Mouse (Mus musculus): ENCODE data around the gene Ccdc7a.
"Not testable (repeated sequence)": the region's sequence is repeated elsewhere in the genome, so short reads cannot be mapped to it uniquely, and the experiment has no call there.

Ccdc7a gene

DNA sequence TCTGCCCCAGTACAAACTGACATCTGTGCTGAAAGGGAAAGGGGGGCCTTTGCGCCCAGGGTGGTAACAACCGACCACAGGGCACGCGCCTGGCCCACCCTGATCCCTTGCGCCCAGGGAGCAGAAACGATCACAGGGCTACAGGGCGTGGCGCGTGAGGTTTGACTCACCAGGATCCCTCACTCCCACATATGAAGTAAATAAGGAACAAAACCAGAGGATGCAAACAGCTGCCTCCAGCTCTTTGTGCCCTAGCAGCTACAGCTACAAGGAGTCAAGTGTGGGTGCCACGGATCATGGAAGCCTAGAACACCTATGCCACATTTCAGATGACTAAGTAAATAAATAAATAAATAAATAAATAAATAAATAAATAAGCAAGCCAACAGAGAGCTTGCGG, at the start of gene Ccdc7a:
Ccdc7a (minus strand) TSS at position 101 of the 400 bp plus-strand sequence.
- not testable (repeated sequence) for DNase-seq (ENCODE audit: low spot score)

DNA sequence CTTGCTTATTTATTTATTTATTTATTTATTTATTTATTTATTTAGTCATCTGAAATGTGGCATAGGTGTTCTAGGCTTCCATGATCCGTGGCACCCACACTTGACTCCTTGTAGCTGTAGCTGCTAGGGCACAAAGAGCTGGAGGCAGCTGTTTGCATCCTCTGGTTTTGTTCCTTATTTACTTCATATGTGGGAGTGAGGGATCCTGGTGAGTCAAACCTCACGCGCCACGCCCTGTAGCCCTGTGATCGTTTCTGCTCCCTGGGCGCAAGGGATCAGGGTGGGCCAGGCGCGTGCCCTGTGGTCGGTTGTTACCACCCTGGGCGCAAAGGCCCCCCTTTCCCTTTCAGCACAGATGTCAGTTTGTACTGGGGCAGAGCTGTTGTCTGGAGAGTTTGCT, 1.5 kb upstream of the Ccdc7a start, which contains the start of gene Ccdc7b:
Ccdc7b (plus strand) TSS at position 301 of the 400 bp plus-strand sequence.
- not testable (repeated sequence) for DNase-seq (ENCODE audit: low spot score)

DNA sequence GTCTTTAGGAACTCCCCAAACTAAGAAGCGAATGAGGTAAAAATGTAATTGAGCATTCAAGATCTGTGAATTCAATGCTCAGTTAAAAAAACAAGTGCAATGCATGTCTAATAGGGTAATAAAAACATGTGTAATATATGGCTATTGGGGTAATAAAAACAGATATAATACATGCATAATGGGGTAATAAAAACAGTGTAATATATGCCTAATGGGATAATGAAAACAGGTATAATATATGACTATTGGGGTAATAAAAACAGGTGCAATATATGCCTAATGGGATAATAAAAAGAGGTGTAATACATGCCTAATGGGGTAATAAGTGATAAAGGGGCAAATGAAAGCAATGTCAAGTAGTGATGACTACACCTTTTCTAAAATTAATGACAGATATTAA, 73.9 kb downstream of the Ccdc7a start:
- DNase-seq (ENCODE audit: low spot score): no peak

DNA sequence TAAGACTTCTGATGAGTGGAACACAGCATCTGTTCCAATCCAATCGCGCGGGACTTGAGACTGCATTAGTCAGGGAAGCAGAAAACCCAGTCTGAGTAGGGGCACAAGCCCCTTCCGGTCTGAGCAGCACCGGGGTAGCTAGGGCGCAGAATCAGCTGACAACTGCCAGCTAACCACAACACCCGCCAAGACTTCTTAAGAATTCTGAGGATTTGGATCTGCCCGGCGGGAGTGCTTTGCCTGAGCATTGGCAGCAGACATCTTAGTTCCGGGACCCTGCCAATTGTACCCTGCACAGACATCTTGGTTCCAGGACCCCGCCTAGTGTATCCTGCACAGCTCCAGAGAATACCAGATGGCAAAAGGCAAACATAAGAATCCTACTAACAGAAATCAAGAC, 116.4 kb downstream of the Ccdc7a start:
- DNase-seq (ENCODE audit: low spot score): not testable (repeated sequence)

DNA sequence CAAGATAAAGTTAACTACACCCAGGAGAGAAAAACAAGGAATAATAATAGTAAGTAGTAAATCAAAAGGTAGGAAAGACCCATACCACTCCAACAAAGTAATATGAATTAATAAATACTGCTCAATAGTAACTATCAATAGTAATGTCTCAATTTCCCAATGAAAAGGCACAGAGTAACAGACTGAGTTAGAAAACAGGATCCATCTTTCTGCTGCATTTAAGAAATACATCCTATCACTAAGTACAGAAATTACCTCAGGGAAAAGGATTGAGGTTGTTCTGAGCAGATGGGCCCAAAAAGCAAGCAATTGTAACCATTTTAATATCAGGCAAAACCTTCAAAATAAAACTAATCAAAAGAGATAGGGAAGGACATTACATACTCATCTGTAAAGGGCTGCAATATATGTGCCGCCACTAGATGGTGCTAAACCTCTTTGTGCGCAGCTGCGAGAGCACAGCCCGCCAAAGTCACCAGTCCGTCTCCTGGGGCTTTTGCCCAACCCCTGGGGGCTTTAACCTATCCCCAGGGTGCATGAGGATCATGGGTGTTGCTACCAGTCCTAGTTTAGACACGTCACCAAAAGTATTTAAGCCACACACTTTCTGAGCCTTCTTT, 124.2 kb downstream of the Ccdc7a start:
- DNase-seq (ENCODE audit: low spot score): peak; percentile 2

DNA sequence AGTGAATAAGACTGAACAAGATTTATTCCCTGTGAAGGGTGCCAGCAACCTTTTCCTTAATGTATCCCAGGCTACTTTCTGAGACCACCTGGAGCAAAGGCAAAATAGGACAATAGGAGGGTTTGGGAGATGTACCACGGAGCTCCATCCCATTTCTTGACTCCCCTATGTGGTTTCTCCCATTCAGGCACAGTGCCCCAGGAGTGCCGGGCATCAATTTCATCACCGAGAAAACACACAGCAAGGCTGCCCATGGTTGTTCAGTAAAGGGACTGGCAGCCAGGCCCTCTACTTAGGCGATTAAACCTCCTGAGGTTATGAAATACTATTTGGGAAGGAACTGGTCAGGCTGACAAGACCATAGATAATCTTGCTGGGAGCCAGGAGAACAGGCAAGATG, 131.9 kb downstream of the Ccdc7a start:
- DNase-seq (ENCODE audit: low spot score): no peak

DNA sequence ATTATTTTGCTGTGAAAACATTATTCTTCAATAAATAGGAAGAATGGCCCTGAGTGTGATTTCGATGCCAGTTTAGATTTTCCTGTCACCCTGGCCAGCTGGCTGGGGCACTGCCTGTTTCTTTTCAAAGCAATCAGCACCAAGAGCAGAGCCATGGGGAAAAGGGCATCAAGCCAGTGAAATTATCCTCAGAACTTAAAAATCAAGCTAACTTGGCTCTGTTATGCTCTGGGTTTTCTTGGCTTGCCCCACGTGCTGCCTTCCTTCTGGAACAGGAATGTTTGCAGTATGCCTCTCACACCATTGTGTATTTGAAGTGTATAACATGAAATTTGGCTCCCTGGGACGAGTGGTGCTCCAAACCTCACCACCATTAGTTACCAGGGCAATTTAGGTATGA, 182.6 kb downstream of the Ccdc7a start:
- no peak for DNase-seq (ENCODE audit: low spot score)

DNA sequence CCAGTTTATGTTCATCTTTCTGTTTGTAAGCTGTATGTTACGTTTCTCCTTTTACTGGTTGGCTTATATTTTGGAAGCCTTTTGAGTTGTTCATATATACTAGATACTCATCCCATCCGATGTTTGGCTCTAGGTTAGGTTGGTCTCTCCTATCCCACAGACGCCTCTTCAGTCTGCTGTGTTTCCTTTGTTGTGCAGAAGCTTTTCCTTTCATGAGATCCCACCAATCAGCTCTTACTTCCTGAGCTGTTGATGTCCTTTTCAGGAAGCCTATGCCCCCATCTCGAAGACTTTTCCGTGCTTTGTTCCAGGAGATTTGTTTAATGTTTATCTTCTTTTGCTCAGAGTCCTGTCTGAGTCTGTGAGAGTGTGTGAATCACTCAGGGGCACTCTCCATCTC, 221.6 kb downstream of the Ccdc7a start:
- DNase-seq (ENCODE audit: low spot score): no peak

DNA sequence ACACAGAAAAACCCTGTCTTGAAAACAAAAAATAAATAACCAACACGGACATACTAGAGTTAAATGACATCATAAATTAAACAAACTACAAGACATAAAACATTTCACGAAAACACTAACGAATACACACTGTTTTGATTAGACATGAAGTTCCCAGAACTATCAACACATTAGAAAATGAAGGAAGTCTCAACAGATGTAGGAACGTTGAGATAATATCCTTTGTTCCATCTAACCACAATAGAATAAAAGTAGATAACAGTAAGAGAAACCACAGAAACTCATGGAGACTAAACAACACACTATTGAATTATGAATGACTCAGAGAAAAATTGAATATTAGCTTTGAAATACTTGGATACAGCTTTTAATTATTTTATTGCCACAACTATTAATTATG, 252.8 kb downstream of the Ccdc7a start:
- DNase-seq (ENCODE audit: low spot score): no peak

DNA sequence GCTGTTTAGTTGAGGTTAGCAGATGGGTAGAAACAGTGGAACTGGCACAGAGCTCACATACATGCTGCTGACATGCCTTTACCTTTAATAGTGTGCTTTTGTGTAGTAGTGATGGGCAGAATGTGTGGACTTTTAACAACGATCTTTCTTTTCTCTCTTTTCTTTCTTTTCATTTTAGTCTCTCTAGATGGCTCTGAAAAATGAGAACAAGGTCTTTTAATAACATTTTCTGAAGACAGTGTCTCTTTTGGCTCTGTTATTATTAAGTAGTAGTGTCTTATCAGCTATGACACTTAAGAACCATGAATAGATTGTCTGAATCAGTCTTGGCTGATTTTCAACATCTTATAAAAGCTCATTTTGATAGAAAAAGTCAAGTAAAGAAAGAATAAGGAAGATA, 266.7 kb downstream of the Ccdc7a start, which contains the start of gene Gm3952:
Gm3952 (minus strand) TSS at position 101 of the 400 bp plus-strand sequence.
- no peak for DNase-seq (ENCODE audit: low spot score)

DNA sequence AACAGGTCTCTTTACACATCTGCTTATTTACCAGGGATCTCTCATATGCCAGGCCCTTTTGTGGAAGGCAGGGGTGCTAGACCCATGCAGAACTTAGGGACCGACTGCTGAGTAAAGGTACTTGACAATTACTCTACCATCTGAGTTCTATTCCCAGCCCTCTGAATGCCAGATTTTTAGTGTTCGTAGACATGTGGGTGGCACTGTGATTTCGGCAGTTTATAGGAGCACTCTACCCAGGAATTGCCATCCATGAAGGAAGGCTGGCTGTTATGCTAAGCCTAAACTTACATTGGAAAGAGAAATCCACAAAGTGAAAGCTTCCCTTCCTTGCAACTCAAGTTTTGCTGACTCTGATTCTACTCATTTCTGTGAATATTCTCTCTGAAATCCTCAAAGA, 329.6 kb downstream of the Ccdc7a start:
- DNase-seq (ENCODE audit: low spot score): no peak

DNA sequence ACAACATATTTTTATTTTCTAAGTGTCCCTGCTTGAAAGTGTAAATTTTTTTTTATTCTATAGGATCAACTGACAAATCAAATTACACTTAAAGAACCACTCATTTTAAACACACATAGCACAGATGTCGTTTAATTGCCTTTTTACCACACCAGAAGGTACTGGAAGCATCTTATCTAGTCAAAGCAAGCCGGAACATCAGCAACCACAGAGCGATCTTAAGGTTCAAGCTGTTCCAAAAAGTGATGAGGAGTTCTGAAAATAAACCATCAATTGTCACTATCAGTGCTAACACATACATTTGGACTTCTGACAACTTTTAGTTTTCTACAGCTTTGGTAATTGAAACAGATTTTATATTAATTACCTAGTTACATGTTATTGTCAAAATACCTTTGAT, 331.2 kb downstream of the Ccdc7a start:
- DNase-seq (ENCODE audit: low spot score): no peak

DNA sequence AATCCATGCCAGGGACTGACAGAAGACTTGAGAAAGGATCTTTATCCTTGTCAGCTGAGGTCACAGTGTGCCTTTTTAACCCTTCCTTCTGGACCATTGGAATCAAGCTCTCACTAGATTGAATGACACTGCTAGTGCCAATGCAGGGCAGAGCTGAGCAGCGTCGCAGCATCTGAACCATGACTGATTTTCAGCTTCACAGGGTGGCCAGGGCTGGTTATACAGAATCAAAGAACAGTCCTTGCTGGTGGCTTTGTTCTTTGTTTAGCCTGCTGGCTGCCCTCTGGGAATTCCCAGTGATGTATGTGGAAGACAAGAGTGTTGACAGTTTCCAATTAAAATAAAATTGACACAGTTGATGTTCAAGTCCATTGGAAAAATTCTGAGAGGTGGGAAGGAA, 333.1 kb downstream of the Ccdc7a start:
- DNase-seq (ENCODE audit: low spot score): no peak

DNA sequence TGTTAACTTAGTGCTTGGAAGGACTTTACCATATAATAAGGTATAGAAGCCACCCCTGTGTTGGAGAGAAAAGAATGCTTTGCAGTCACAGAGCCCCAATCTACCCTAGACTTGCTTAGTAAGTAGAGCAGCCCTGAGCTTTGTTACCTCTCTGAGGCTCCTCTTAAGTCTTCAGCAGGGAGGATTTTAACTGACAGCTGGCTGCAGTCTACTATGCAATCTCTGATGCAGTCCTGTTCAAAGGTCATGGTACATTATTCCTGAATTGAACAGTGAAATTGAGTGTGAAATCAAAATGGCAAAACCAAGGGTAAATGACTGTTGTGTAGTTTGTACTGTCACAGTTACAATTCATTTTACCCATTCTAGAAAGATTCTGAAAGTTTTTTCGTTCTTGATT, 338.1 kb downstream of the Ccdc7a start:
- no peak for DNase-seq (ENCODE audit: low spot score)

DNA sequence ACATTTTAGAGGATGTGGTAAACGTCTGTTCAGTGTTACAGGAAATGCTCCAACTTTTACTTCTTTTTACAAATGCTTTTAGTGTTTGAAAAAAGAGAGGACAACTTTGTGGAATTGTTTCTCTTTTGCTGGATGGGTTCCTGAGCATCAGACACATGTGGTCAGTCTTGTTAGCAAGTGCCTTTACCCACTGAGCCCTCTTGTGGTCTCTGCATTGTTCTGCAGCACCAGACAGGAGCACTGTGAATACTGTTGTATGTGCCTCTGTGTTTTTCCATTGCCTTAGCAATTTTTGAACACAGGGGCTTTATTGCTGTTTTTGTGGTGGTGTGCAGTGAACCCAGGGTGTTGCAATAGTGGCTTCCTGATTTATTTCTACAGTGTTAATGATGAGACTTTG, 340.5 kb downstream of the Ccdc7a start:
- DNase-seq (ENCODE audit: low spot score): no peak

DNA sequence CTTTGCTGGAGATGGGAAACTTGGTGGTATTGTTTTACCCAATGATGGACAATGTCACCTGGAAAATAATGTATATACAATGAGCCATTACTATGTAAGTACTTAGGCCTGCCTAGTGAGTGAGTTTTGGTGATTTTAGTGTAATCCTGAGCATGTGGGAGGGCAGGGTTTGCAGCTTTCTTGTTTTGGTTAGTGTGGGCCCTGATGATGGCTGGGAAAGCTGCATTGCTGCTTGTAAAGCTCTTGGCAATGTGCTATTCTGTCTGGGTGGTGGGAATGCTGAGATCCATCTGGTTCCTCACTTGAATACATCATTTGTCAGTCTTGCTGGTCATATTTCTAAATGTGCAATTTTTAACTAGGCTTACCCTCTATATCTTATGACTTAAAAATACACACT, 349.1 kb downstream of the Ccdc7a start:
- no peak for DNase-seq (ENCODE audit: low spot score)

DNA sequence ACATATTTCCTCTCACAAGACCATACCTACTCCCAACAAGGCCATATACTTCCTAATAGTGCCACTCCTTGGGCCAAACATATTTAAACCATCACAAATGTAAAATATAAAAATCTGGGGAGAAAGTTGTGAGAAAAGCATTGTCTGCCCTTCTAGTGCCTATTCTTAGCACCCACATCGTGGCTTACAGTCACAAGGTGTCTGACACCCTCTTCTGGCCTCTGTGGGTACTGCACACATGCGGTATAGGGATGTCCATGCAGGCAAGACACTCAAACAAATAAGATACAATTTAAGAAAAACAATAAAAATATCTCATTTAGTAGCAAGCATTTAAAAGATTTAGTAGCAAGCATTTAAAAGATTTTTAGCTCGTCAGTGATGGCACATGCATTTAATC, 356.1 kb downstream of the Ccdc7a start:
- peak; percentile 68 for DNase-seq (ENCODE audit: low spot score)

DNA sequence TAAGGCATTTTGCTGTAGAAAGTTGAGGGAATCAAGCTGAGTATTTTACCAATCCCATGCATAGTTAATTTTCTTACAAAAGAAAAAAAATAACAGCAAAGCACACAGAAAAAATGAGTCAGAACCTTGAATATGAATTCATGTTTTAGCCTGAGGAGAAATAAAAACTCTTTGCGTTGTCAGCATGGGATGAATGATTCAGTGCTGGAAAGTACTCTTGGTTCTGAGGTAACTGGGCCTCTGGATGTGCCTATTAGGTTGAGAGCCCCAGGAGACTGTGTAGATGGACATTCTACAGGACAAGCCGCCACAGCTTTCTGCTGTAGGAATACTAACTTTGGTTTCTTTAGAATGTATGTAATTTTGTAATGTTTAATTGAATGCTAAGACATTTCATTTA, 360.5 kb downstream of the Ccdc7a start:
- no peak for DNase-seq (ENCODE audit: low spot score)

DNA sequence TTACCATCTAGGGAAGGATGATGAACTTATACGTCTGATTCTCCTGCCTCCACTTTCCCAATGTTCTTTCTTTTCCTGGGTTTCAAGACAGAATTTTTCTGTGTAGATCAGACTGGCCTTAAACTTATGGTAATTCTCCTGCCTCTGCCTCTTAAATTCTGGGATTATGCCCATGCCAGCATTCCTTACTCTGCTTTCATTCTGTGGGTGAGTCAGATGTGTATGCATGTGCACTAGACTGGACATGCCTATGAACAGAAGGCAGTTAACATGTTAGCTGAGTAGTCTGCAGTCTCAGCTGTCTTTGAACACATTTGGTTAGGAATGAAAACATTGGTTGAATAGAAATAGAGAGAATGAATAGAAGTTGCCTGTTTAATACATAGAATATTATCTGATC, 360.9 kb downstream of the Ccdc7a start:
- no peak for DNase-seq (ENCODE audit: low spot score)

DNA sequence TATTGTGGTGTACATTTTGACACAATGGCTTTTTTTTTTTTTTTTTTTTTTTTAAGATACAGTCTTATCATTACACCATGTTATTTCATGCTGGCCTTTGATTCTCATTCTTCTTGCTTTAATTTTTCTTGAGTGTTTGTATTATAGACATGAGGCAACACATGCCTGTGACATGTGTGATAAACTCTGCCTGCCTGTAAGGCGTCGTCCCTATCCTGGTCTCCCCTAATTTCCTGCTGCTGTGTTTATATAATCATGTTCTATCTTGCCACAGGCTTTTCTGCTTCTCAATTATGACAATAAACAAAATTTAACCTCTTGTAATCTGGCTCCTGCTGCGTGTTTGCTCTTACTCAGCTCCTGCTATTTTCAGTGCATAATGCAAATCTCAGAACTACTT, 367.4 kb downstream of the Ccdc7a start:
- DNase-seq (ENCODE audit: low spot score): no peak

DNA sequence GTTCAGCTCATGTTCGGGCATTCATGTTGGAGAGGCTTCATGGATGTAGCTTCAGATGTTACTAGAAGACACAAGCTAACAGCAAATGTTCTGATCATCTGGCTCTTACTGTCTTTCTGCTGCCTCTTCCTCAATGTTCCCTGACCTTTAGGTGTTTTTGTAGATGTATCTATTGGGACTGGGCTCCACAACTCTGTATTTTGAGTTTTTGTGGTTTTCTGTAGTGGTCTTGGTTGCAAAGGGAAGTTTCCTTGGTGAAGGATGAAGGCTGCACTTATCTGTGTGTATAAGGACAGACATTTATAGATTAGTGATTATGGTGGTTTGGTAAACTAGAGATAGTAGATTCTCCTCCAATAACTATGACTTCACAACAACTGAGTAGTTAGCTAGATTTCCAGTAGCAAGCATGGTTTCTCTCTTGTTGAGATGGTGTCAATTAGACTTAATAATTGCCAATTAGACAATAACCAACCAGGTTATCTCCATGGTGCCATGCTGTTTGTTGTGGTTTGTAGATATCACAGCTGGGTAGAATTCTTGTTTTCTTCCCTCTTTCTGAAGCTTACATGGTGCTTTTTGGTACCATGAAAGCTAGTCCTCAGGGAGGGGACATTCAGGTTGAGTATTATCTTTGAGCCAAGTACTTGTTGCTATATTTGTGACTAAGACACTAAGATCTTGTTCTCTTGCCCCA, 368.5 kb downstream of the Ccdc7a start:
- no peak for DNase-seq (ENCODE audit: low spot score)

DNA sequence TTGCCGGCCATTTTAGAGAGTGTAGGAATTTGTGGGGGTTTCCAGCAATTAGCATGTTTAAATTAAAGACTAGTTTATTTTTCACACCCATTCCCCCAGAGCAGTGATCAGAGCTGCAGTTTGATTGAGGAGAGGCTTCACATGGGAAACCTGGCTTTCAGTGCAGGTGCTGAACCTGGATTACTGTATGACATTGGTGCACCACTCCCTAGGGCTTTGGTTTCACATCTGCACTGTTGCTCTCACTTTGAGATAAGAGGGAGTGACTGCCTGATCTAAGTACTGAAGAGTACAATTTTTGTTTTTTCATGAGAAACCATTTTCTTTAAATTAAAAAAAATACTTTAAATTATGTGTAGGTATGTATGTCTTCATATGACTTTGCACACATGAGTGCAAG, 375.3 kb downstream of the Ccdc7a start:
- no peak for DNase-seq (ENCODE audit: low spot score)

DNA sequence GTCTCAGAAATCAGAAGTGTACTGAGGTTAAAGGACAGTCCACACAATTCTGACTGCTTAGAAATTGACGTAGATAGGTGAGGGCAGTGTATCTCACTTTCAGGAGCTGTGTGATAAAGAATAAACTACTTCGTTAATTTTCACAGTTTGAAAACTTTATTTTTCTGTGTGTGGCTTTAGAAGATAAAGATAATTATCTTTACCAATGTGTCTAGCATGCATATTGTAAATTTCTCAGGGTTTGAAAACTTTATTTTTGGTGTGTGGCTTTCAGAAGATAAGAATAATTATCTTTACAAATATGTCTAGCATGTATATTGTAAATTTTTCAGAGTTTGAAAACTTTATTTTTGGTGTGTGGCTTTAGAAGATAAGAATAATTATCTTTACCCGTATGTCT, 376.6 kb downstream of the Ccdc7a start:
- DNase-seq (ENCODE audit: low spot score): no peak

DNA sequence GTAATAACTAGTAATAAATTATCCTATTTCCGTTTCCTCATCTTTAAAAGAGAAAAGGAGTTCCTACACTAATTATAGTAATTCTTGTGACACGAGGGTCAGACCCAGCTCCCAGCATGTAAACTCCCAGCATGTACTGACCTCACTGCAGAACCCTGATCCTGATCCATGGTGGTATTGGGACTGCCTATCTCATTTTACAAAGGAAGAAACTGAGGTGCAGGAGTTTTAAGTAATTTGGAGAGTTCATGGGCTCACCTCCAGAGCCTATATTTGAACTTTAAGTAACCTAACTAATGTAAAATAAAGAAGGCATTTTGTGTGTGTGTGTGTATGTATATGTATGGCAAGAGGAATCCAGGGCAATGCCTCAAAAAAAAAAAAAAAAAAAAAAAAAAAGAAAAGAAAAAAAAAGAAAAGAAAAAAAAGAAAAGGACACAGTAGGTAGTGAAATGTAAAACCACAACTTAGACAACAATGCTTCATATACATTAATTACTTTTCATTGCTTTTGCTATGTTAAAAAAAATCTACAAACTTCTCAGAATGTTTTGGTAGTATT, 378.8 kb downstream of the Ccdc7a start:
- DNase-seq (ENCODE audit: low spot score): no peak

Data from T-cell, adult 2 months (primary cell).